Mouse (Mus musculus) mature B cell (primary cell): ENCODE measurements around the gene Epsti1.

Experiments used
- in situ Hi-C: fragments of 300-500 bp; cut with MboI; formaldehyde crosslinking; loops from 2 replicates; pipeline ENCODE4 v1.14.3; 2019

Gene Epsti1

GRCm38 (mm10) chr14:78011808-78012207, 107.8 kb downstream of the Epsti1 start:
- in situ Hi-C loops, result no loop called here

- in situ Hi-C loops, result no loop called here
Measured at GRCm38 (mm10) chr14:78015540-78016321, 111.7 kb downstream of the Epsti1 start.

GRCm38 (mm10) chr14:78016398-78016797, 112.4 kb downstream of the Epsti1 start:
- in situ Hi-C loops, result no loop called here

- in situ Hi-C loops, result no loop called here
Measured at GRCm38 (mm10) chr14:78019935-78020334, 115.9 kb downstream of the Epsti1 start.

- in situ Hi-C loops, result no loop called here
Measured at GRCm38 (mm10) chr14:78038876-78039275, 134.8 kb downstream of the Epsti1 start.

- in situ Hi-C loops, result no loop called here
Measured at GRCm38 (mm10) chr14:78040643-78041042, 136.6 kb downstream of the Epsti1 start.

- in situ Hi-C loops, result no loop called here
Measured at GRCm38 (mm10) chr14:78041886-78042526, 138.0 kb downstream of the Epsti1 start.

GRCm38 (mm10) chr14:78043079-78043478, 139.0 kb downstream of the Epsti1 start:
- in situ Hi-C loops, result no loop called here

- in situ Hi-C loops, result no loop called here
Measured at GRCm38 (mm10) chr14:78048258-78048657, 144.2 kb downstream of the Epsti1 start.

GRCm38 (mm10) chr14:78048674-78049073, 144.6 kb downstream of the Epsti1 start:
- in situ Hi-C loops, result no loop called here
